Mouse (Mus musculus): Measurements from ENCODE around the gene Vil1. TPM values are rescaled to one million over a fixed set of nuclear protein-coding genes. Genes with fewer than 3 reads are reported as not detected.

The Vil1 gene
- 0.09 and 0.14 TPM in 2 replicates for polyA plus RNA-seq (2016; fragmentation: Nextera tagmentation; extraction: Ambion mirVana)

DNA sequence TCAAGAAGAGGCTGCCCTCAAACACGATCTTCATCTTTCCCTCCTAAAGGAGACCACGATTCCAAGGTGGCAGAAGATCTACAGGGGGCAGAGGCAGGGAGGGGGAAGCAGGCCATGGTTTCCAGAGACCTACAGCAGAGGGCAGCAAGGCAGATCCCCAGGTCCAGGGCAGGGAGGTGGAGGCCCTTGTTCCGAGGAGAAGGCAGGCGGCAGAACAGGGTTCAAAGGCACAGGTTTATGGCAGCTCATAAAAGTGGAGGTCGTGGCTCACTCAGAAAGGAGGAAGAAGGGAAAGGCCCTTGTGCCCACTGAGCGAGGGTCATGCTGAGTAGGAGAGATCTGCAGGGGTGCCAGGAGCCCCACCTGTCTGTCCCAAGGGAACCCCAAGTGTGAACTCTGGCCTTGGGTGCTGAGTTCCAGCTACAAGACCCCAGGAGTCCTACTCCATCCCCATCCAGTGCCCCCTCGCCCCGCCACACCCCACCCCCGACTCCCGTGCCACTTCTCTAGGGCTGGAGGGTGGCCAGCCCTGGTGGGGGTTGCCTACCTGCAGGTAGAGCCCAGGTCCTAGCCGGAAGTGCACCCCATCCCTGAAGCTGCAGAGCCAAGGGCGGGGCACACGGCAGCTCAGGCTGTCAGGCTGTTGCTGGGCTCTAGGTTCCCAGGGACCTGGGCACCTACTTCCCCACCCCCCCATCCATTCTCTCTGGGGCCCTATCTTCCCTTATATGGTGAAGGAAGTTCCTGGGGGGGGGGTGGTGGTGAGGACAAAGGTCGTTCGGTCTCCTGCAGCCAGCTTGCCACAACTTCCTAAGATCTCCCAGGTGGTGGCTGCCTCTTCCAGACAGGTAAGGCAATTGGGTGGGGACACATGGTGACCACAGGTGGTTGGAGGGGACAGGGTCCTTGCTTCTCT, at the start of gene Vil1:
Gene Vil1, plus strand, starts transcription at position 788 of the 916 bp plus-strand sequence.
- no peak for ATAC-seq (ENCODE audit: low FRiP score)
- no peak within 1 kb of the TSS for H3K4me3 ChIP-seq
- no peak within 1 kb of the TSS for H3K9ac ChIP-seq
- no peak within 1 kb of the TSS for H3K27ac ChIP-seq
- H3K36me3 ChIP-seq, result no peaks in the 10 kb centered on the region
- H3K27me3 ChIP-seq, result no peaks in the 10 kb centered on the region
- no peaks in the 10 kb centered on the region for H3K9me3 ChIP-seq (replicated peaks)
- H3K4me1 ChIP-seq, result no peaks in the 10 kb centered on the region
- 58% methylated on average over 14 of the region's 15 CpGs for WGBS
- H3K4me2 ChIP-seq (replicated peaks), result no peak within 1 kb of the TSS

DNA sequence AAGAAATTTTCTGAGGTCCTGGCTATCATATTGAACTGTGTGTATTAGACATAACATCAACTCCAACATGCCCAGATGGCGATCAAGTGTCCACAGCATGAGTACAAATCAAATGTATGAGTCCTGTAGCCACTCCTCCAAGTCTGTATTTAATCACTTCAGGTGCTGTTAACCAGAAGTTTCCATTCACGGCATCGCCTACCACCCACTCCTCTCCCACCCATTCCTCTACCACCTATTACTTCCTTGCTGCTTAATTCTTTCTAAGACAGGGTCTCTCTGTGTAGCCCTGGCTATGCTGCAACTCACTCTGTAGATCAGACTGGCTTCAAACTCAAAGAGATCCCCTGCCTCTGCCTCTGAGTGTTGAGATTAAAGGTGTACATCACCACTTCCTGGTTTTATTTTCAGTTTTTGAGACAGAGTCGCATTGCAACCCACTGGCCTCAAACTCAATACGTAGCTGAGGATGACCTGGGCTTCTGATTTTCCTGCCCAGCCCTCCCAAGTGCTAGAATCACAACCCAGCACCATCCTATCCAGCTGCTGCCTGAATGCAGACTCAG, 49.1 kb upstream of the Vil1 start:
- H3K9me3 ChIP-seq (replicated peaks), result no peaks in the 10 kb centered on the region
- no peak for ATAC-seq (ENCODE audit: low FRiP score)
- H3K4me1 ChIP-seq, result no peaks in the 10 kb centered on the region
- H3K4me3 ChIP-seq, result no peak overlapping the region
- H3K36me3 ChIP-seq, result no peaks in the 10 kb centered on the region
- no peak overlapping the region for H3K9ac ChIP-seq
- WGBS, result 89% methylated on average over 5 of the region's 5 CpGs
- H3K4me2 ChIP-seq (replicated peaks), result no peak overlapping the region
- no peak overlapping the region for H3K27ac ChIP-seq
- no peaks in the 10 kb centered on the region for H3K27me3 ChIP-seq

DNA sequence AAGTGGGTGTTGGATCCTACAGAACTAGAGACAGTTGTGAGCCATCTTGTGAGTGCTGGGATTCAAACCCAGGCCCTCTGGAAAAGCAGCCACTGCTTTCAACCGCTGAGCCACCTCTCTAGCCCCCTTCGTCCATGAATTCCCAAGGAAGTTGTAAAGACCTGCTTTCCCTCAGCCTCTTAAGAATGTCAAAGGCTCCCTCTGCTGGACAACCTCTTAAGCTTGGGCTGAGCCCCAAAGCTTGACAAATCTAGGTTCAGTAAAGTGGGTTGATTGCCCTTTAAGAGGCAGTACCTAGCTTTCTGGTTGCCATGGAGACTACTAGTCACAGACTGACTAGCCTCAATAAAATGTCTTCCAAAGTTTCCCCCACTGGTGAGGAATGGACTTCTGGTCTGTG, 47.4 kb upstream of the Vil1 start, which contains the start of gene Catip:
Gene Catip, plus strand, starts transcription at position 297 of the 400 bp plus-strand sequence.
- Histone ChIP-seq H3K4me2 (replicated peaks) (no peak within 1 kb of the TSS; the same call in 1 of the 2 replicates), H3K4me1 (no peaks in the 10 kb centered on the region), H3K27me3 (no peaks in the 10 kb centered on the region), H3K4me3 (no peak within 1 kb of the TSS), H3K36me3 (no peaks in the 10 kb centered on the region), H3K9ac (no peak within 1 kb of the TSS), H3K9me3 (replicated peaks) (no peaks in the 10 kb centered on the region), H3K27ac (no peak within 1 kb of the TSS)
- peak; percentile 58 for ATAC-seq (ENCODE audit: low FRiP score)
- 0% methylated on average over 2 of the region's 2 CpGs for WGBS

DNA sequence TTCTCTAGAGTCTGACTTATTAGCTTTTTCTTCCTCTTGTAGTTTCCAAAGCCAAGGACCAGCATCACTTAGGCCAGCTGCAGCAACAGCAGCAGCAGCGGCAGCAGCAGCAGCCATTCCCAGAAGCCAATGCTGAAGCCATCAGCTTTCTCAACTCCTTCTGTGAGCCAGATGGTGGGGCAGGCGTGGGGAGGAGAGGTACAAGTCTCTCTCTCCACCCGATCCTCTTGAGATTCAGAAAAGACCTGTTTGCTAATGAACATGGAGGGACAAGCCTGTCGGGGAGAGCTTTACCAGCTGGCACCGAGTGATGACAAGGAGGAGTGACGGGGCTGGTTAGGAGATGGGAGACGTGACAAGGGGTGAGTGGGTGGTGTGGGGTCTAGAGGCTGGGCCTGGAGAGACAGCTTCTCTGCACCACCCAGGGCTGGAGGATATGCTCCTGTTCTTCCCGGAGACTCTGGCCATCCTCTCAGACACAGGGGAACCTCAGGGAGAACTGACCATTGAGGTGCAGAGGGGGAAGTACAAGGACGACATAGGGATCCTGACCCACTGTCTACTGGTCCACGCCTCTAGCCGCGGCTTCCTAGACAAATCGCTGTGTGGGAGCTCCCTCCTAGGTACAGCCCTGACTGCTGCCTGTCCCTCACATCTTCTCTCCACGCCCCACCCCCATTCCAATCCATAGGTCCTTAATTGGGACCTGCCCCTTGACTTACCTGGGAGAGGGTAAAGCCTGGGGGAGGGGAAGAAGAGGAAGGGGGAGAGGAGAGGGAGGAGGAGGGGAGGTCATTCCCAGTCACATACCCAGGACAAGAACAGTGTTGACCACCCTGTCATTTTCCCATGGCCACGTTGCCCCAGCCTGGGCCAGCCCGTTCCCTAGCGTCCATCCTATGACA, 46.6 kb upstream of the Vil1 start:
- H3K4me2 ChIP-seq (replicated peaks), result no peak overlapping the region; the same call in 1 of the 2 replicates
- H3K9ac ChIP-seq, result no peak overlapping the region
- no peaks in the 10 kb centered on the region for H3K4me1 ChIP-seq
- 64% methylated on average over 17 of the region's 17 CpGs for WGBS
- H3K4me3 ChIP-seq, result no peak overlapping the region
- peaks cover 3% of the 10 kb centered on the region; the same call in 1 of the 2 replicates for H3K27me3 ChIP-seq
- H3K27ac ChIP-seq, result no peak overlapping the region
- no peaks in the 10 kb centered on the region for H3K9me3 ChIP-seq (replicated peaks)
- no peaks in the 10 kb centered on the region for H3K36me3 ChIP-seq
- ATAC-seq (ENCODE audit: low FRiP score), result peak; percentile 54; the same call in 1 of the 2 replicates

DNA sequence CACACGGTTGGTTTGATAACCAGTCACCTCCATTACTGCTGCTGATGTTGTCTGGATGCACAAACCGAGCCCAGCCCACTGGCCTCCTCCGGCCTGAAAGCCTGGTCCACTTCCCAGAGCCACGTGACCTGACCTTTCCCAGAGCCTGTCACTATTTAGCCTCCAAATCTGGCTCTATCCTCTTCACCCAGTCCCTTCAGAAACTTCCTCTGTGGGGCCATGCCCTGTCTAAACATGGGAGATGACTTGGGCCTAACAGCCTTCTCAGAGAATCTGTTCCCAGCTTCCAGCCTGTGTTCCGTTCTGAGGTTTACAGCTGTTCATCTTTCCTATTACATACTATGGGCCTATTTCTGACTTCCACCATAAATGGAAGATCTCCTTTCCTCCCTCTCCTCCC, 45.7 kb upstream of the Vil1 start:
- Histone ChIP-seq H3K36me3 (no peaks in the 10 kb centered on the region), H3K4me2 (replicated peaks) (no peak overlapping the region), H3K4me1 (peaks cover 6% of the 10 kb centered on the region; the same call in 1 of the 2 replicates), H3K9ac (no peak overlapping the region), H3K9me3 (replicated peaks) (no peaks in the 10 kb centered on the region), H3K27me3 (peaks cover 4% of the 10 kb centered on the region; the same call in 1 of the 2 replicates), H3K4me3 (no peak overlapping the region), H3K27ac (no peak overlapping the region)
- ATAC-seq (ENCODE audit: low FRiP score), result no peak
- 78% methylated on average over 5 of the region's 5 CpGs for WGBS

DNA sequence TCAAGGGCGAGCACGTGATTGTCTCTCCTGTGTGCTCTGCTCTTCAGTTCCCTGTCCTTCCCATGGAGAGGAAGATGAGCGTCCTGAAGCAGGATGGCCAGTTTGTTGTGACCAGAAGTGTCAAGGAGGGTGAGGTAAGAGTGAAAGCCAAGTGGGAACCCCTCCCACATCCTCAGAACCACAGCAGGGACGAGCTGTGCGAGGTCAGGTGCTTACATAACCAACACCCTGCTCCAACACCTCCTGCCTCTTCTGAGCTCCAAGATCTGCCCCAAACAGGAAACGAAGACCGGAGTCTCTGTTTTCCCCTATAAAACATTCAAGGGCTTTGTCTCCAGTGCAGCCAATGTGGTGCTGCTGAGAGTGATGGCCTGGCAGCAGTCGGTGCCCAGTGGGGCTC, 44.9 kb upstream of the Vil1 start:
- no peak overlapping the region for H3K4me2 ChIP-seq (replicated peaks)
- H3K9ac ChIP-seq, result no peak overlapping the region
- no peak for ATAC-seq (ENCODE audit: low FRiP score)
- H3K27me3 ChIP-seq, result peaks cover 4% of the 10 kb centered on the region; the same call in 1 of the 2 replicates
- H3K36me3 ChIP-seq, result no peaks in the 10 kb centered on the region
- H3K9me3 ChIP-seq (replicated peaks), result no peaks in the 10 kb centered on the region
- no peak overlapping the region for H3K27ac ChIP-seq
- WGBS, result 83% methylated on average over 8 of the region's 8 CpGs
- no peak overlapping the region for H3K4me3 ChIP-seq
- H3K4me1 ChIP-seq, result peaks cover 7% of the 10 kb centered on the region; the same call in 1 of the 2 replicates

DNA sequence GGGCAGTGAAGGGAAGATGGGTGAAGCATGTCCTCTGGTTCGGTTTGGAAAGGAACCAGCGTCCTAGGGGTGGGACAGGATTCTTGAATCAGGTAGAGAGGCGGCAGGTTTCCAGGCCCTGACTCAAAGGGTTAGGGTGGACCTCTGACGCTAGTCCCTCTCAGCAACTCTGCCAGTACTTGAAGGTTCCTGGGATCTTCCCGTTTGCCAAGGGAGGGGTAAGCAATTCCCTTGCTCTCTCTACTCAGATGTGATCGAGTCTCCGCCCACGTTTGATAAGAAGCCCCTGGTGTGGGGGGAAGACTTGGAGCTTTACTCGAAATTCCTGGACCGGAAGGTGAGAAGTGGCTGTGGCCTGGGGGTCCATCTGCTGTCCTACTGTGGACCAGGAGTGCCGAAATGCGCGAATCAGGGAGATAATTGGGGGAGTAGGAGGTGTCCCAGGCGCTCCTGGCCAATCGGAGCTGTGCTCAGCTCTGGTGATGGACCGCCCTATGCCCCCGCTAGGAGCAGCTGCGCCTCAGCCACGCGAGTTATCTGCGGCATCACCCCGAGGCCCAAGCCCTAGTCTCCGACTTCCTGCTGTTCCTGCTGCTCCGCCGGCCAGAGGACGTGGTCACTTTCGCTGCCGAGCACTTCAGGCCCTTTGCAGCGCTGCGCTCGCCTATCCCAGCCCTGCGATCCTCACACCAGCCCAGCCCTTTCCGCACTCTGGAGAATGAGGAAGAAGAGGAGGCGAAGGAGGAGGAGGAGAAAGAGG, 41.1 kb upstream of the Vil1 start:
- H3K4me1 ChIP-seq, result peaks cover 7% of the 10 kb centered on the region; the same call in 1 of the 2 replicates
- ATAC-seq (ENCODE audit: low FRiP score), result peak; percentile 81; the same call in 1 of the 2 replicates
- peak overlapping the region; percentile 26 for H3K4me3 ChIP-seq
- H3K9ac ChIP-seq, result peak overlapping the region; percentile 40; the same call in 1 of the 2 replicates
- H3K27ac ChIP-seq, result no peak overlapping the region
- H3K4me2 ChIP-seq (replicated peaks), result peak overlapping the region; percentile 57
- 18% methylated on average over 34 of the region's 34 CpGs for WGBS
- H3K27me3 ChIP-seq, result peaks cover 4% of the 10 kb centered on the region; the same call in 1 of the 2 replicates
- no peaks in the 10 kb centered on the region for H3K36me3 ChIP-seq
- no peaks in the 10 kb centered on the region for H3K9me3 ChIP-seq (replicated peaks)

DNA sequence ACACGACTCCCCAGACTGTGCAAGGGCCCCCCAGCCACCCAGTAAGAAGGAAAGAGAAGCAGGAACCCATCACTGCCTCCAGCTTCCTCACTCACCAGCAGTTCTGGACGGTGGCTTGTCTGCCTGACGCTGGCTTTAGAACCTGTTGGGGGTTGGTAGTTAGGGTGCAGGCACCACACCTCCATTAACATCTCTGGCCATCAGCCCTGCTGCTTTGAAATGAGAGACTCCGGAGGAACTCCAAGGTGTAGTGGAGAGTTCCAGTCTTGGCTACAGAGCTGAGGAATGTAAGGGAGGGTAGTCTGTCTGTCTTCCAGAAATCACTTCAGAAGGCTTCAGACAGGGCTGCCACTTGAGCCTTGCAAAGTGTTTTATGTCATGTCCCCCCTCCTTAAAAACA, 39.1 kb upstream of the Vil1 start:
- Histone ChIP-seq H3K9ac (no peak overlapping the region), H3K4me2 (replicated peaks) (no peak overlapping the region), H3K27ac (no peak overlapping the region), H3K9me3 (replicated peaks) (no peaks in the 10 kb centered on the region), H3K4me1 (peaks cover 7% of the 10 kb centered on the region; the same call in 1 of the 2 replicates), H3K4me3 (no peak overlapping the region), H3K27me3 (peaks cover 4% of the 10 kb centered on the region; the same call in 1 of the 2 replicates), H3K36me3 (no peaks in the 10 kb centered on the region)
- ATAC-seq (ENCODE audit: low FRiP score), result no peak
- 50% methylated on average over 4 of the region's 4 CpGs for WGBS

DNA sequence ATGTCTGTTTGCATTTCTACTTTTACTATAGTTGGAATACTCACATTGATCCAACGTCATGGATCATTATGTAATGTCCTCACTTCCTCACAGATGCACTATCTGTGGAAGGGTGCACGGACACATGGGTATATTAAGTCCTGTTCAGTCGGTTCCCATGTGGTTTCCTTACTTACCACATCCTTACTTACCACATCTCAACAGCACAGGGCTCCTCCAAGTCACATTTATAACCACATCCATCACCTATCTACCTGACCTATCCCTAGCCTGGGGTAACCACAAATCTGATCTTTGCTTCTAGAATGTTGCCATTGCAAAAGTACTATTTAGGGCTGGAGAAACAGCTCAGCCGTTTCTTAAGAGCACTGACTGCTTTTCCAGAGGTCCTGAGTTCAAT, 35.8 kb upstream of the Vil1 start:
- ATAC-seq (ENCODE audit: low FRiP score), result no peak
- H3K4me2 ChIP-seq (replicated peaks), result no peak overlapping the region
- no peaks in the 10 kb centered on the region for H3K27me3 ChIP-seq
- 76% methylated on average over 4 of the region's 4 CpGs for WGBS
- H3K27ac ChIP-seq, result no peak overlapping the region
- no peak overlapping the region for H3K4me3 ChIP-seq
- no peaks in the 10 kb centered on the region for H3K36me3 ChIP-seq
- no peaks in the 10 kb centered on the region for H3K9me3 ChIP-seq (replicated peaks)
- H3K4me1 ChIP-seq, result peaks cover 8% of the 10 kb centered on the region; the same call in 1 of the 2 replicates
- no peak overlapping the region for H3K9ac ChIP-seq

DNA sequence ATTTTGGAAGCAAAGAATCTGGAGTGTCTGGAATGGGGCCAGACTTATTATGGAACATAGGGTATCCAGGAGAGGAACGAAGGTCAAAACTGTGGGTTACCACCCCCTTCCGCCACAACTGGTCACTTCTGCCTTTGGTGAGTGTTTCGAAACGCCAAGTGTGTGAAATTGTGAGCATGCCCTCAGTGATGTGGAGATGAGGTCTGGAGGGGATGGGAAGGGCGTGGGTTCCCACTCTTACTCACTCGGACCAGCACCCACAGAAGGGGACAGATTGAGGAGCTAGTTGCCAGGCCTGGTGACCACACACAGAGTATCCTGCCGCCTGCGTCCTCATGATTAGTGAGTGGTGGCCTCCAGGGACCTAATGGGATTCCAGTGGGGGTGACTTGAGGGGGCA, 34.2 kb upstream of the Vil1 start, which contains the start of gene Slc11a1:
Gene Slc11a1, plus strand, starts transcription at position 216 of the 400 bp plus-strand sequence.
- no peaks in the 10 kb centered on the region for H3K27me3 ChIP-seq

DNA sequence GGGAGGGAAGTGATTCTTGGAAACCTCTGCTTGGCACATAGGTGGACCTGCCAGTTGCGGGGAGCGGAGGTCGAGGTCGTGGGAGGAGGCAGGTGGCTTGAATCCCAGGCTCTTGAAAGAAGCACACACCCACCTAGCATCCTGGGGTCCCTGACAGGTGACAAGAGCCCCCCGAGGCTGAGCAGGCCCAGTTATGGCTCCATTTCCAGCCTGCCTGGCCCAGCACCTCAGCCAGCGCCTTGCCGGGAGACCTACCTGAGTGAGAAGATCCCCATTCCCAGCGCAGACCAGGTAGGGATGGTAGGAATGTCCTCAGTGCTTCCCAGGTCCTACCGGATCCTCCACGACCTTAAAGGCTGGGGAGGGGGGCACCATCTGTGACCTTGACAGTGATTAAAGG, 33.6 kb upstream of the Vil1 start:
- no peaks in the 10 kb centered on the region for H3K36me3 ChIP-seq

More for the DNA sequence above, 34.2 kb upstream of the Vil1 start, which contains the start of gene Slc11a1:
- Histone ChIP-seq H3K4me1 (peaks cover 7% of the 10 kb centered on the region; the same call in 1 of the 2 replicates), H3K4me3 (no peak within 1 kb of the TSS), H3K36me3 (no peaks in the 10 kb centered on the region), H3K9me3 (replicated peaks) (no peaks in the 10 kb centered on the region), H3K27ac (no peak within 1 kb of the TSS), H3K4me2 (replicated peaks) (no peak within 1 kb of the TSS), H3K9ac (no peak within 1 kb of the TSS)
- ATAC-seq (ENCODE audit: low FRiP score), result no peak
- WGBS, result 79% methylated on average over 8 of the region's 8 CpGs

More for the DNA sequence above, 33.6 kb upstream of the Vil1 start:
- Histone ChIP-seq H3K4me1 (peaks cover 7% of the 10 kb centered on the region; the same call in 1 of the 2 replicates), H3K4me2 (replicated peaks) (no peak overlapping the region), H3K27me3 (no peaks in the 10 kb centered on the region), H3K9me3 (replicated peaks) (no peaks in the 10 kb centered on the region), H3K27ac (no peak overlapping the region), H3K9ac (no peak overlapping the region), H3K4me3 (no peak overlapping the region)
- no peak for ATAC-seq (ENCODE audit: low FRiP score)
- 76% methylated on average over 10 of the region's 10 CpGs for WGBS
